Mouse (Mus musculus) left cerebral cortex, postnatal 4 days (tissue): Measurements from ENCODE around the gene Mrps6. TPM values are rescaled to one million over a fixed set of nuclear protein-coding genes. Genes with fewer than 3 reads are reported as not detected.
"Not testable (repeated sequence)": the region's sequence is repeated elsewhere in the genome, so short reads cannot be mapped to it uniquely, and the experiment has no call there.

Experiments used
- DNase-seq: peaks from one replicate; pipeline ENCODE4 v3.0.0-alpha.2; 2022
- intact Hi-C: fragments of 180-260 bp; cut with DNase I; formaldehyde crosslinking; loops from one replicate; pipeline ENCODE4 v1.15.1; 2025
- total RNA-seq, 2 experiments: library from RNA; stranded (reverse); gene quantifications; 2 replicates each; pipeline ENCODE4 v1.2.3; 2021

The Mrps6 gene
- total RNA-seq, 2 experiments from 2014 or later = 62.1 to 68.9 TPM

DNA sequence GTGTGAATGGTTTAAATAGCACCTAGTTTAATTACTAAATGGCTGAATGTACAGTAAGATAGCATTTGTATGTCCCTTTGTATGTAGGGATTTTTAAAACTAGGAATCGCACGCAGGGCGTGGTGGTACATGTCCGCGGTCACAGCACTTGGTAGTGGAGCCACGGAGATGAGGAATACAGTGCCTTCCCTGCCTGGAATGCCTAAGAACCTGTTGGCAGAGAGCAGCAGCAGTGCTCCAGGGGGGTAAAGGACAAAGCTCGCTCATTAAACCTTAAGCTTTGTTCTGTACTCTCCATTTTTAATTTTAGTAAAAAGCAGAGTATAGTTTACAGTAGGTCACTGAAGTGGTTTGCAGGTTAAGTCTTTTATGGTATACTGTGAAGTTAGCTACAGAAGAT lies 3.5 kb downstream of the Mrps6 start:
- no peak for DNase-seq
- intact Hi-C loops = no loop called here

DNA sequence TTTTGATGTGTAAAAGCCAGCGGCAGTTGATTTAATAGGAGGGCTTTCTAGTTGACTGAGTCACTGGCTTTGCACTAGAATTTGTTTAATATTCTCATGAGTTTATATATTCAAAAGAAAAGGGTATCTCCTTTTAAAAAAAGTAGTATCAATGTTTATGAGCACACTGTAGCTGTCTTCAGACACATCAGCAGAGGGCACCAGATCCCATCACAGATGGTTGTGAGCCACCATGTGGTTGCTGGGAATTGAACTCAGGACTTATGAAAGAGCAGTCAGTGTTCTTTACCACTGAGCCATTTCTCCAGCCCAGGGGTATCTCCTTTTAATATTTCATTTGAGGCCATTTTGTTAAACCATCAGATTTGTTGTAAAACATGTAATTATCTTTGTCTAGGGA lies 4.8 kb downstream of the Mrps6 start:
- no peak for DNase-seq
- intact Hi-C loops = no loop called here

DNA sequence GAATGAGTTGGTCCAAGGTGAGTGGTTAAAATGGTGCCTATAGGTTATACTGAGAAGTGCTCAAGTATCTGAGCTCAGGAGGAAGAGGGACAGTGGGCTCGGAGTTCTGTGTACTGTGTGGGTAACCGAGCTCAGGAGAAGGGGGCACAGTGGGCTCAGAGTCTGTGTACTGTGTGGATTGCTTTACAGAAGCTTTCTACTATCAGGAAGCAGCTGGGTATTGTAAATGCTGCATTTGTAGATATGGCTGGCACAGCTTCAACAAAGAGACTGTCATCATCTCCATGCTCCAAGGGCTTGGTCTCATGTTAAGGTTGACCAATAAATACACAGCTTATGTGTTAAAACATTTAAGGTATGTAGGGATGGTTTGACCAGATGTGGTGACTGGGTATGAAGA lies 6.7 kb downstream of the Mrps6 start:
- intact Hi-C loops = no loop called here
- DNase-seq = no peak

DNA sequence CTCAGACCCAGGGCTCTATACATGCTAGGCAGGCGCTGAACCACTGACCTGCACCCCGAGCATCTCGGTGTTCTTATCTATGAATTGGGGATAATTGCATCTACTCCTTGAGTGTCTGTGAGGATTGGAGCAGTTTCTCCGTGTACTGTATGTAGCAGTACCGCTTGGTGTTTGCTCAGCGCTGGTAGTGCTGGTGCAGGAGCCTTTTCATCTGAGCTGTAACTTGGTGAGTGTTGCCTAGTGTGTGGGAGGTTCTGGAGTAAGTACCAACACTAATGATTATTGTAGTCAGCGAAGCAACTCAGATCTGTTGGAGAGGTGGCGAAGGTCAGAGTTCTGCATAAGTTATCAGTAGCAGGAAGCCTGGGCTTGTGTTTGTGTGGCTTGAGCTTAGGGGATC lies 12.3 kb downstream of the Mrps6 start:
- no peak for DNase-seq
- intact Hi-C loops = no loop called here

GRCm38 (mm10) chr16:92076797-92077196 lies 18.7 kb downstream of the Mrps6 start:
- DNase-seq = no peak
- intact Hi-C loops = no loop called here

GRCm38 (mm10) chr16:92083771-92084453 lies 25.8 kb downstream of the Mrps6 start:
- no peak for DNase-seq
- intact Hi-C loops = no loop called here

- intact Hi-C loops = no loop called here
- DNase-seq = no peak
These were observed 31.2 kb downstream of the Mrps6 start for GRCm38 (mm10) chr16:92089225-92089624.

GRCm38 (mm10) chr16:92091876-92092275 lies 33.8 kb downstream of the Mrps6 start:
- intact Hi-C loops = no loop called here
- no peak for DNase-seq

DNA sequence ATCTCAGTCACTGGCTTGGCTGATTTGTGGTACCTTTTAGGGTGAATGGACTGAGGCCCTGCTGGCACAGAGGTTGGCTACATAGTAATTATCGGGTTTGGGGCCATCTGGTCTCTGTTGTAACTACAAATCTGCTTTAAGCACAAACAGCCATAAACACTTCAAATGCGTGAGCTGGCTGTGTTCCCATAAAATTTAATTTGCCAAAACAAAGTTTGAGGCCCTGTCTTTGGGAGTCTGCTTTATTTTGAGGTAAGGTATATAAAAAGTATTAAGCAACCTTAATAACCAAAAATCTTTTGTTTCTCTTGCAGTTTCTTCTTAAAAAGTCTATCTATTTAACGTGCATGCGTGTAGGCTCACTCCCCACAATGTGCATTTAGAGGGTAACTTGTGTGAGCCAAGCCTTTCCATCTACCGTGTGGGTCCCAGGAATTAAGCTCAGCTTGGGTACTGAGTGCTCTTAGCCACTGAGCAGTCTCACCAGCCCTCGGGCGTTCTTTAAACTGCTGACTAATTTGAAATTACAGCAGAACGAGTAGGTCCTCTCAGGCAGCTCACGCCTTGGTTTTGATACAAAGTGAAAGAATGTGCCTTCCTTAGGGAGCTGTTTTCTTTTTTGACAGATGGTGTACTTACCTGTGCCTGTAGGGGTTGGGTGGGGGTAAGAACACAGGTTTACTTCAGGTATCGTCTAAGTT lies 40.4 kb downstream of the Mrps6 start:
- DNase-seq = no peak
- intact Hi-C loops = no loop called here

GRCm38 (mm10) chr16:92099598-92099997 lies 41.5 kb downstream of the Mrps6 start:
- intact Hi-C loops = no loop called here
- DNase-seq = no peak

DNA sequence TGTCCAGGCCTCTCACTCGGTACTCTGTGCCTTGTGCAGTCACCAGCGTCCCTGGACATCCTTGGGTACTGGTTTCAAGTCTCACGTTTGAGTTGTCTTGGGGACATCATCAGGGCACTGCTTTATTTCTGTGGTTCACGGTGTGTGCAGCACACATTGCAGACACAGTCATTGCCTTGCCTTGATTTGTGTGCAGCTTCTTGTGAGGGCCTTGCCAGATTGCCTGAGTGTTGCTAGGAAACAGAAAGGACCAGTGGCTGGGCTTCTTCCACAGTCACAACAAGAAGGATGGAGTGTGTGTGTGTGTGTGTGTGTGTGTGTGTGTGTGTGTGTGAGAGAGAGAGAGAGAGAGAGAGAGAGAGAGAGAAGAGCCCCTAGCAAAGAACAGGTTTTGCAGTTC lies 42.0 kb downstream of the Mrps6 start:
- no peak for DNase-seq
- intact Hi-C loops = no loop called here

DNA sequence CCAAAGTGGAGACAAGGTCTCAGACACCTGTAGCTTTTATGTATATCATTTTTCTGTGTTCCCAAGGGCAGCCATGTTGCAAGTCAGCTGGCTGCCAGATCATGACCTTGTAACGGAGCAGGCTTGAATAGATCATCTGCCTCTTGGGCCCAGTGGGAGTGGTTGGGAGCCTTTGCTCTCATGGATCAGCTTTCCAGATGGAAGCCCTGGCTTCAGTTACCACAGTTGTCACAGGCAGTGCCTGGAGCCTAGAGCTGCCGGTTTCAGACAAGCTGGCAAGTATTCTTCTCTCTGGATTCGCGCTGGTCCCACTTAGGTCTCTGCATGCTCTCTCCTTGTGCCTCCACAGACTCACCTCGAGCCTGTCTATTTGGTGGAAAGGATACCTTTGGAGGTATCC lies 44.0 kb downstream of the Mrps6 start:
- DNase-seq = no peak
- intact Hi-C loops = no loop called here

DNA sequence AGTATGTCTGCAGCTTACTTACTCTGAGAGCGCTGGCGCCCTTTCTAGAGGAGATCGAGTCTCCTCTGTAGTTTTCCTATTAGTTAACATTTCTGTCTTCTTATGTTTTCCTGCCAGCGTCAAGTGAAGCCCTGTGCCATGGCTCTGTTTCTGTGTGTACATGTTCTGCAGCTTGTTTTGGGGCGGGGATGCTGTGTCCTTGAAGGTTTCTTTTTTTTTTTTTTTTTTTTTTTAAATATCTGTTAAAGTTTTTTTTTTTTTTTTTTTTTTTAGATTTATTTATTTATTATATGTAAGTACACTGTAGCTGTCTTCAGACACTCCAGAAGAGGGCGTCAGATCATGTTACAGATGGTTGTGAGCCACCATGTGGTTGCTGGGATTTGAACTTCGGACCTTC lies 44.9 kb downstream of the Mrps6 start:
- intact Hi-C loops, DNase-seq: not testable (repeated sequence)

- intact Hi-C loops = no loop called here
- DNase-seq = no peak
These were observed 45.7 kb downstream of the Mrps6 start for GRCm38 (mm10) chr16:92103572-92104331.

DNA sequence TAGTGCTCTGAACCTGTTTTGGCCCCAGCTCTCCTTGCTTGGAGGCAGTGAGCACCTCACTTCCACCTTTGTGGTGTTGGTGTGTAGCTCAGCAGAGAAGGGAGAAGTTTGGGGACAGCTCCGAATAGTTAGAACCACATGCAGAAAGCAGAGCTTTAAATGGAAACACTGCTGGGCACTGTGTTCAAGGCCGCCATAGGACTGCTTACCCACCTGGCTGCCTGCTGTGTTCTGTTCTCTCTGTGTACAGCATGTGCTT lies 46.2 kb downstream of the Mrps6 start:
- DNase-seq = no peak
- intact Hi-C loops = no loop called here

GRCm38 (mm10) chr16:92104951-92105350 lies 46.9 kb downstream of the Mrps6 start:
- no peak for DNase-seq
- intact Hi-C loops = no loop called here

GRCm38 (mm10) chr16:92105631-92106030 lies 47.6 kb downstream of the Mrps6 start:
- intact Hi-C loops = no loop called here
- DNase-seq = no peak

DNA sequence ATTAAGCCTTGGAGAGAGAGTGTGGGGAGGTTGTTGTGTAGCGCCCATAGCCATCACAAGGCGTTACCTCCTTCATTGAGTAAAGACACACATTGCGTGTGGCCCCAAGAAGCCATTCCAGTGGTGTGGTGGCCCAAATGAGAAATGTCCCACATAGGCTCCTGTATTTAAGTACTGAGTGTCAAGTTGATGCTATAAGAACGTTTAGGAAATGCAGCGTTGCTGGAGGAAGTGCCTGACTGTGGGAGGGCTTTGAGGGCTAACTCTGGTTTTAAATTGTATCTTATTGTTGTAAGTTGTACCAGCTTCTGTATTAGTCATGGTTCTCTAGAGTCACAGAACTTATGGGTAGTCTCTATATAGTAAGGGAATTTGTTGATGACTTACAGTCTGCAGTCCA lies 49.3 kb downstream of the Mrps6 start:
- intact Hi-C loops = no loop called here

DNA sequence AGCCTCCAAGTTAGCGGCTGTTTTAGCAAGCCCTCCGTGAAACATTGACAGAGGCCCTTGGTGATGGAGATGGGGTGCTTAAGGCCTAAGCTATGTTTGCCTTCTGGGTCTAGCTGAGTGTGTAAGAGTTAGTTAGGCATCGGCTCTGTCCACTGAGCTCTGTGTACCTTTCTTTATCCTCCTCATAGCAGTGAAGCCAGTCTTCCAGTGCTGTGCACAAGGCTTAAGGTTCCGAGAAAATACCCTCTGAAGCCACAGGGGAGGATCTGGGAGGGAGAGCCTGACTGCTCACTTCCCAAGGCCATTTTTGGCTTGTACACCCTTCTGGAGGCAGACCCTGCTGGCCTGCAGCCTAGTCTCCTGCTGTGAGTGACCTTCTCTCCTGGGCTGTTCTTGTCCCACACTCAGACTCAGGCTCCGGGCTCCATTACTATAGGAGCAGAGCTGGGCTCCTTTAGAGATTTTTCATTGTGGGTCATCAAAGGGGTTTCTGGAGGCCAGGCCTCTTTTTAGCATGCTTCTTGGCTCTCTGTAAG lies 56.7 kb downstream of the Mrps6 start:
- DNase-seq = peak; percentile 53
- intact Hi-C loops = no loop called here

More for the DNA sequence above, 49.3 kb downstream of the Mrps6 start:
- no peak for DNase-seq

- intact Hi-C loops = no loop called here
- DNase-seq = peak; percentile 44
These were observed 57.7 kb downstream of the Mrps6 start for GRCm38 (mm10) chr16:92115611-92116421.
